Mouse (Mus musculus) lung, postnatal 36 days (tissue): ENCODE results near the gene Fubp3.
A peak's percentile ranks its signal among the peaks of the same experiment; 100 is the strongest.

ENCODE experiments used
- DNase-seq: peaks from one replicate; pipeline ENCODE4 v3.0.0; 2022; ENCODE audit warnings: mixed read lengths

The Fubp3 gene

DNA sequence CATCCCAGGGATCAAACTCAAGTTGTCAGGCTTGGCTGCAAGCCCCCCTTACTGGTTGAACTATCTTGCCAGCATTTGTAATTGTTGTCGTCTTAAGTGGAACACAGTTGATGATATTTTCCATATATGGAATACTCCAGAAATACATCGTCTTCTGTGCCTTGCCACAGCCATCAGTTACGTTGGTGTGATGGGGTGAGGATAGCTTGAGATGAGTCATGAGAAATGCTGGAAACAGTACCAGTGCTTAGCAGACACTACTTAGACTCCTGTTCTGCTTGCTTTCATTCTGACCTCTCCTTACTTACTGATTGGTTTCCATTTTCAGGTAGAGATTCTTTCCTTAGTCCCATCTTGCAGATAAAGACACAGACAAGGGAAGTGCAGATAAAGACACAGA is 61.1 kb downstream of the Fubp3 start:
- no peak for DNase-seq

GRCm38 (mm10) chr2:31635281-31636137 is 63.1 kb downstream of the Fubp3 start:
- no peak for DNase-seq

DNA sequence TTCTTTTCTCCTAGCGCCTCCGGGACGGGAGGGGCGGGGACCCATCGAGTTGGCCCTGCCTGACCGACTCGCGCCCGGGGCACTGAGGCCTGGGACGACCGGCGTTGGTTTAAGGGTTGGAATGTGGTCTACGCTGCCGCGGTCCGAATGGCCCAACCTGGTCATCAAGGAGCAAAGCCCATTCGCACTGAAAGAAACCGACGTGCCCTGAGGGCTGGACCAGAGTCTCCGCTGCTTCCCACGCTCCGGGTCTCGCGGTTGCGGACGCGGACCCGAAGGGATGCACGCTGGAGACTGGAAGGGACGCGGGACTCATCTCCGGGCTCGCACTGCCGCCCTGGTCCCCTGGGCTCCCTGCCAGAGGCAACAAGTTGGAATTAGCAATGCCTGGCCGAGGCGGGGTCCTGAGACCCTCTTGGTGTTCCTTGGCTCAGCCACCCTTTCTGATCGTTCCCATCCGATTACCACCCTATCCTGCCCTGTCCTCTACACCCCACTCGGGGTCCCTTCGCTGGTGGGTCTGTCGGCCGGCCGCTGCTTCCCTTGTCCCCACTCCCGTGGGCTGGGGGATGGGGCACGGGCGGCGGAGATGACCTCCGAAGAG is 63.8 kb downstream of the Fubp3 start:
- no peak for DNase-seq

- DNase-seq = no peak
These were observed 64.3 kb downstream of the Fubp3 start for GRCm38 (mm10) chr2:31636742-31637141.

DNA sequence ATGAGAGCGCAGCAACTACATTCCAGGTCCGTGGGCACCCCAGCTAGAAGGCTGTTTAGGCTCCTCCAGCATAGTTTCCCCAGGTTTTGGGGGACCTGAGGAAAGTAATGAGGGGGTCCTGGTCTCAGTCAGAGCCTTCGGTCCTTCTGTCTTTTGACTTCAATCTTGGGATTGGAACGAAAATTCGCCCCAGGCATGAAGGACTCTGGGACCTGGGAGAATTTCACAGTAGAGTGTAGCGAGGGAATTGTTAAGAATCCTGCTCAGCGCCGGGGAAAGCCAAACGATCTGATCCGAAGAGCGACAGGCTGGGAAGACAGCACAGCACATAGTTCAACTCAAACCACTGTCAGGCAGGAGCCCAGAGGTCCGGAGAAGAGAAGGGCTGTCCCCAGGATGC is 64.9 kb downstream of the Fubp3 start:
- no peak for DNase-seq

GRCm38 (mm10) chr2:31637807-31638206 is 65.4 kb downstream of the Fubp3 start:
- peak; percentile 53 for DNase-seq

GRCm38 (mm10) chr2:31638581-31639465 is 66.4 kb downstream of the Fubp3 start:
- DNase-seq = no peak

GRCm38 (mm10) chr2:31639466-31639760 is 67.0 kb downstream of the Fubp3 start:
- DNase-seq = no peak

GRCm38 (mm10) chr2:31639901-31640608 is 67.6 kb downstream of the Fubp3 start, which contains the start of gene Prdm12:
Gene Prdm12 (plus strand): TSS chr2:31640037.
- no peak for DNase-seq

- DNase-seq = no peak
These were observed 68.4 kb downstream of the Fubp3 start for GRCm38 (mm10) chr2:31640609-31641507.

GRCm38 (mm10) chr2:31641508-31641830 is 69.0 kb downstream of the Fubp3 start:
- no peak for DNase-seq

DNA sequence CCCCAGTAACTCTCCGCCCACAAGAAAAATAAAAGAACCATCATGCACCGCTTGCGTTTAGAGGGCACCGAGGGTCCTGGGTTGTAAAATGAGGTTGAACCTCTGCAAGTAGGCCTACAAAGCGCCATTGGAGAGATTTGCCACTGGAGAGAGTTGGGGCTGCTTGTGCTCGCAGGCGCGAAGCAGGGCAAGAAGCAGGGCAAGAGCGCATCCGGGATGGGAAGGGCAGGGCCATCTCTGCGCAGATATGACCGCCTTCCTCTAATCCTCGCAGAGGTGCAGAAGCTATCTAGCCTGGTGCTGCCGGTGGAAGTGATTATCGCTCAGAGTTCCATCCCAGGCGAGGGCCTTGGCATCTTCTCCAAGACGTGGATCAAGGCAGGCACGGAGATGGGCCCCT is 69.5 kb downstream of the Fubp3 start:
- no peak for DNase-seq

- DNase-seq = no peak
These were observed 81.8 kb downstream of the Fubp3 start for GRCm38 (mm10) chr2:31653971-31654853.

DNA sequence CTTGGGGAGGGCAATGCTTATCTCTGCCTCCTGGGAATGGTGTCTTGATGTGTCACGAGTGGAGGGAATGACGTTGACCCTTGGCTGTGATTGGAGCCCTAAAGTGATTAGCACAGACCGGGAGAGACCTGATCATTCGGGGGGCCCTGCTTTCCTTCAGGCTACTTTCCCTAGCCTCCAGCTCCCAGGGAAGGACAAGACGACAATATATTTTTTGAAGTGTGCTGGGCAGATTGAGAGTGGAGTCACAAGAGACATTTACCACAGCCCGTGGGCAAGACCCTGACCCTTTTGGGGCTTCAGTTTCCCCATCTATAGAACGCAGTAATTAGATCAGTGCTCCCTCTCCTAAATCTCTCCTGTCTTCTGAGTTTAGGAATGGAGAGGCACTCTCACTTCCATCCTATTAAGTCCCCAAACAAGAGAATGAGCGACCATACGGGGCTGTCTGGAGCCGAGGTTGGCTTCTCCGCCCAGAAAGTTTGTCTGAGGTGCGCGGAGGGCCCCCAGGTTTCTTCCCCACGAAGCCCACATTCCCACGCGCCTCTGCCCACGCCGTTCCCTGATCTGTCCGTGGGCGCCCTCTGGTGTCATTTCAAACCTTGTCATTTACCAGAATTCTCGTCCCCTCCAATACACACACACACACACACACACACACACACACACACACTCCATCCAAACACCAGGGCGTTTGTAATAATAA is 82.6 kb downstream of the Fubp3 start:
- peak; percentile 68 for DNase-seq

DNA sequence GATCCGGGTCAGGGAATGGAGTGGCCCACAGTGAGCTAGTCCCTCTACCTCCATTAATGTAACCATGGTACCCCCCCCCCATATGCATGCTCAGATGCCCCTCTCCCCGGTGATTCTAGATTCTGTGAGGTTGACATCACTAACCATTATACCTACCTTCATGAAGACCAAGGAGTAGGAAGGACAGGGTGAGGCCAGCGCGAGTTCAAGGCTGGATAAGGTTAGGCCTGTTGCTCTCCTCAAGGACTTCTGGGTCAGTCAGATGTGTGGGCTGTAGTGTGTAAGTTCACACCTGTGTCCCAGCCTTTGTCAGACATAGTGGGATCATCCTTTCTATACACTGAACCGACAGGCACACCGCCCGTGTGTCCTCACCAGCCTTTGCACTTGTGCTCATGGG is 83.9 kb downstream of the Fubp3 start:
- DNase-seq = no peak

GRCm38 (mm10) chr2:31662939-31663803 is 90.7 kb downstream of the Fubp3 start:
- DNase-seq = no peak

GRCm38 (mm10) chr2:31663804-31664180 is 91.3 kb downstream of the Fubp3 start:
- DNase-seq = no peak
